Mouse (Mus musculus) embryonic stem cell, embryonic (primary cell): ENCODE results near the gene Furin.

Experiments
- CTCF ChIA-PET, 4 experiments: fragments of 300-600 bp in 2 of 4; fragments of 350-600 bp in 2 of 4; sonication (Branson Sonifier 250); formaldehyde crosslinking; loops; one replicate each; lab custom pipeline; 2022; ENCODE audit warnings: inconsistent platforms in 2 of 4; lab: Charles Lee
- POLR2A ChIA-PET, 4 experiments: fragments of 300-600 bp in 2 of 4; fragments of 350-600 bp in 2 of 4; sonication (Branson Sonifier 250); formaldehyde crosslinking; loops; one replicate each; lab custom pipeline; 2022; ENCODE audit warnings: antibody characterized with exemption in 4 of 4, inconsistent platforms in 1 of 4; lab: Charles Lee

The Furin gene

DNA sequence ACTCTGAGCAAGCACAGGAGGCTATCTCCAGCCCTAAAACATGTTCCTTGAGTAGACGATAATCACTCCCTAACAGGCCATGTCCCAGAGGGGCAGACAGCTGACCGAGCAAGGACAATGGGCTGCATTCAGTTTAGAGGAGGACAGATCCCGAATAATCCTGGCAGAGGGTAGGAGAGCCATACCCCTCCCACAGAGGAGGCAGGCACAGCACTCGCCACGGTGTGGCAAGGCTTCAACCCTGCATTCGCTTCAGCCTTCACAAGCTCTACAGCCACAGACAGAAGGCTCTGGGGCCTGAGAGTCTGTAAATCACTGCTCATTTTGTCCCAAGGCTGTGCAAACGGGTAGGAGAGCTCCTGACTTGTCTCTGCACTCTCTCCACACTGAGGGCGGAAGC lies 48.1 kb downstream of the Furin start:
- CTCF ChIA-PET: interaction anchor here in 3 of 4 experiments (0.6 to 2.1 kb wide), 6 partner anchors 14 to 565 kb away, joined by 3 to 9 read pairs (median 3); partner anchors contain the start of gene Hddc3 (in 2 of the 3)
- POLR2A ChIA-PET: interaction anchor here in 3 of 4 experiments (0.5 to 2.3 kb wide), 9 partner anchors 10 to 204 kb away, joined by 3 to 9 read pairs (median 4); partner anchors contain the start of gene Hddc3 (in 1 of the 3)

- ChIA-PET POLR2A (interaction anchor here (0.5 to 2.3 kb wide), 20 partner anchors 8 to 246 kb away, joined by 3 to 9 read pairs (median 4); partner anchors contain the start of genes Hddc3 (in 3 of the 4), Rccd1 (in 1 of the 4) and Unc45a (in 1 of the 4)), CTCF (interaction anchor here in 3 of 4 experiments (0.6 to 2.1 kb wide), 7 partner anchors 14 to 141 kb away, joined by 3 to 9 read pairs (median 5); partner anchors contain the start of gene Hddc3 (in 1 of the 3))
Observed at GRCm38 (mm10) chr7:80356351-80356750, 48.9 kb downstream of the Furin start.

GRCm38 (mm10) chr7:80352920-80353319 lies 52.3 kb downstream of the Furin start:
- ChIA-PET CTCF (interaction anchor here in 2 of 4 experiments (0.7 to 2.4 kb wide), 4 partner anchors 10 to 213 kb away, joined by 3 to 17 read pairs (median 3); partner anchors contain the start of genes Man2a2 (in 2 of the 2) and Hddc3 (in 1 of the 2)), POLR2A (interaction anchor here (0.6 to 2.7 kb wide), 13 partner anchors 10 to 201 kb away, joined by 3 to 11 read pairs (median 4); partner anchors contain the start of genes Rccd1 (in 3 of the 4) and Hddc3 (in 2 of the 4))

GRCm38 (mm10) chr7:80350808-80351207 lies 54.4 kb downstream of the Furin start:
- POLR2A ChIA-PET: interaction anchor here in 2 of 4 experiments (0.5 to 1.4 kb wide), 6 partner anchors 9 to 89 kb away, joined by 3 to 4 read pairs (median 4); partner anchors contain the start of gene Rccd1 (in 1 of the 2)
- CTCF ChIA-PET: interaction anchor here in 2 of 4 experiments (1.2 to 1.5 kb wide), 2 partner anchors 27 to 210 kb away, joined by 4 read pairs; no protein-coding TSS in a partner anchor

- ChIA-PET POLR2A (interaction anchor here in 3 of 4 experiments (1.0 to 1.2 kb wide), 4 partner anchors 8 to 23 kb away, joined by 3 read pairs; partner anchors contain the start of gene Man2a2 (in 1 of the 3)), CTCF (interaction anchor here in 3 of 4 experiments (0.6 to 1.4 kb wide), 8 partner anchors 22 to 999 kb away, joined by 3 to 5 read pairs (median 4); no protein-coding TSS in a partner anchor)
Observed at GRCm38 (mm10) chr7:80347670-80348586, 57.3 kb downstream of the Furin start.

DNA sequence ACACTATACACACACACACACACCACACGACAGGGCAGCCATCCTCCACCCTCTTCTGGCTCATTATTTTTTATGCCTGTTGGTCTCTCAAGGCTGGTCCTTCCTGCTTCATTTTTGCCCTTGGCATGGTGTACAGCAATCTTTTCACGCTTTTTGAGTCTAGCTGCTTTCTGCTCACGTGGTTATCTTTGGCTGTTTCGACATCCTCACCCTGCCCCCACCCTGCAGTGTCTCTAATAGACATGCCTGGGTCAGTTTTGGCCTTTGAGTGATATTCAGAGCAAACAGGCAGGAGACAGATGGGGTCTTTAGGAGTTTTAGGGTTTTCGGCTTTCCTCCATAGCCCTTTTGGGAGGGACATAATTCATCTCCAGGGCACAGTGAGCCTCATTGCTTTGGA lies 58.4 kb downstream of the Furin start:
- POLR2A ChIA-PET: interaction anchor here in 1 of 4 experiments (0.5 to 1.0 kb wide), 2 partner anchors 22 to 336 kb away, joined by 3 to 4 read pairs; partner anchors contain the start of gene Rccd1

DNA sequence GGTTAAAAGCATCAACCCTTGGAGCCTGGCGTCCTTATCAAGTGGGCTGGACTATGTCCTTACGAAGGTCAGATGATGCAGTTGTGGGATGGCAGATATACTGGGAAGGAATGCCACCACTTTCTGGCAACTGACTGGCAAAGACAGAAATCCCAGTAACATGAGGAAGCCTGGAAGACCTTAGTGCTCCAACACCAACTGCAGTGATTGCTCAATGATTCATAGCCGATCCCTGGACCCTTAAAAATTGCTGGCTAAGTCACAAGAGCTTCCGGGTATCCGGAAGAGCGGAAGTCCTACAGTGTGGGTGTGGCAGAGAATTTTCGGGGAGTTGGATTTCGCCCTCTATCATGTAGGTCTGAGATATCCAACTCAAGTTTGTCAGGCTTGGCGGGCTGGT lies 59.1 kb downstream of the Furin start:
- ChIA-PET POLR2A (interaction anchor here in 2 of 4 experiments (1.0 to 1.5 kb wide), 3 partner anchors 21 to 24 kb away, joined by 3 to 7 read pairs (median 4); partner anchors contain the start of gene Rccd1 (in 2 of the 2)), CTCF (no interaction called here)

More for the DNA sequence above, 58.4 kb downstream of the Furin start:
- CTCF ChIA-PET: no interaction called here

DNA sequence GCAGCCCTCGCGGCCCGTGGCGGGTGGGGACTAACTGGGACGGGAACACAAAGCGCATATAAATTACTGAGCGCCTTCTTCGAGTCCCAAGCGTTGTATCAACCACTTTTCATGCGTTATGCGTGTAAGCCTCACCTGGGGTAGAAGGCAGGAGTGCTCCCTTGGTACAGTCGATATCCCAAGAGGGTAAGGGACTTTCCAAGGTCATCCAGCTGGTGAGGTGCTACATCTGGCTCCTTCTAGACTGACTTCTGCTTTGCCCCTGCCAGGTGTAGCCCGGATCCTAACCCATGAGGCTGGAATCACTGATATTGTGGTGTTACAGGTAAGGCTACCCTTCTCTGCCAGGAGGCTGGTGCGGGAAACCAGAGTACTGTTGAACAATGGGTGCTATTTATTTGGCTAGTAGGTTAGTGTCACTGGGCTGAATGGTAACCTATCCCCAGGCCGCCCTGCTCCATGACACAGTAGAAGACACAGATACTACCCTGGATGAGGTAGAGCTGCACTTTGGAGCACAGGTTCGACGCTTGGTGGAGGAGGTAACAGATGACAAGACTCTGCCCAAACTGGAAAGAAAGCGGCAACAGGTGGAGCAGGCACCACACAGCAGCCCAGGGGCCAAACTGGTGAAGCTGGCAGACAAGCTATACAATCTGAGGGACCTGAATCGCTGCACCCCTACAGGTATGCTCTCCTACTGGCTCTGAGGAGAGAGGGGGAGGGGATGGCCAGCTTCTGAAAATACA lies 61.8 kb downstream of the Furin start:
- POLR2A ChIA-PET: interaction anchor here in 3 of 4 experiments (0.6 to 3.8 kb wide), 60 partner anchors 9 to 1585 kb away, joined by 3 to 40 read pairs (median 4); partner anchors contain the start of genes Man2a2 (in 3 of the 3), Idh2 (in 2 of the 3), Ngrn (in 2 of the 3) and Rccd1 (in 2 of the 3)
- CTCF ChIA-PET: interaction anchor here (0.5 to 5.4 kb wide), 62 partner anchors 9 to 460 kb away, joined by 3 to 47 read pairs (median 4); partner anchors contain the start of genes Man2a2 (in 3 of the 4), Rccd1 (in 3 of the 4), Cib1 (in 1 of the 4) and Crtc3 (in 1 of the 4)

- ChIA-PET CTCF (interaction anchor here (0.6 to 5.4 kb wide), 62 partner anchors 8 to 461 kb away, joined by 3 to 47 read pairs (median 4); partner anchors contain the start of genes Man2a2 (in 3 of the 4), Rccd1 (in 3 of the 4), Cib1 (in 1 of the 4) and Crtc3 (in 1 of the 4)), POLR2A (interaction anchor here in 3 of 4 experiments (0.6 to 3.8 kb wide), 62 partner anchors 9 to 456 kb away, joined by 3 to 40 read pairs (median 4); partner anchors contain the start of genes Man2a2 (in 3 of the 3), Idh2 (in 2 of the 3), Ngrn (in 2 of the 3) and Rccd1 (in 2 of the 3))
Observed at GRCm38 (mm10) chr7:80342858-80343257, 62.4 kb downstream of the Furin start, which contains the start of gene Hddc3. Gene Hddc3, plus strand, starts transcription at chr7:80343104.

- POLR2A ChIA-PET: interaction anchor here in 3 of 4 experiments (0.8 to 3.8 kb wide), 14 partner anchors 9 to 226 kb away, joined by 3 to 40 read pairs (median 5); partner anchors contain the start of genes Blm (in 1 of the 3), Idh2 (in 1 of the 3), Man2a2 (in 1 of the 3) and Rccd1 (in 1 of the 3)
- CTCF ChIA-PET: interaction anchor here in 3 of 4 experiments (0.6 to 5.4 kb wide), 14 partner anchors 11 to 230 kb away, joined by 3 to 47 read pairs (median 7); partner anchors contain the start of genes Rccd1 (in 1 of the 3) and Ttll13 (in 1 of the 3)
Observed at GRCm38 (mm10) chr7:80341793-80342192, 63.4 kb downstream of the Furin start.

DNA sequence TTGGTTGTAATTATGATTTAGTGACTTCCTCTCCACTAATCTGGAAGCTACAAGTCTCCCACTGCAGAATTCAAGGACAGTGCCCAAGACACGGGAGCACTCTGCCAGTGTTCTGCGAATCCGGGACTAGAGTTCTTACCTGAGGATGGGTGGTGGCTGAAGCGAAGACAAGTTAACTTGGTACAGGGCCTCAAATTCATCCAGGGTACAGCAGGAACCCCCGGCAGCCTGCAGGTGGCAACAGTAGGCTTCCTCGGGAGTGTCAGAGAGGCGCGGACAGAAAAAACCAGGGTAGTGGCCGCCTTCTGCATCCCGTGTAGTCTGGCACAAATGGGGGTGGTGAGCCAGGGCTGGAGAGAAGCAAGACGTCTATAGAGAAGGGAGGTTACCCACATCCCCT lies 64.4 kb downstream of the Furin start, which contains the start of gene Unc45a:
Gene Unc45a (minus strand): TSS at position 213 of the 400 bp plus-strand sequence.
- CTCF ChIA-PET: interaction anchor here (0.8 to 5.4 kb wide), 14 partner anchors 9 to 200 kb away, joined by 3 to 47 read pairs (median 4); partner anchors contain the start of gene Ttll13 (in 1 of the 4)
- POLR2A ChIA-PET: interaction anchor here in 3 of 4 experiments (0.6 to 9.4 kb wide), 17 partner anchors 15 to 549 kb away, joined by 3 to 86 read pairs (median 5); partner anchors contain the start of genes Rccd1 (in 3 of the 3), Blm (in 1 of the 3), Cib1 (in 1 of the 3) and Gdpgp1 (in 1 of the 3)

GRCm38 (mm10) chr7:80339793-80340628 lies 65.2 kb downstream of the Furin start:
- ChIA-PET CTCF (interaction anchor here (0.6 to 5.4 kb wide), 26 partner anchors 8 to 243 kb away, joined by 3 to 47 read pairs (median 3); partner anchors contain the start of gene Rccd1 (in 1 of the 4)), POLR2A (interaction anchor here in 3 of 4 experiments (0.6 to 9.4 kb wide), 29 partner anchors 8 to 550 kb away, joined by 3 to 86 read pairs (median 4); partner anchors contain the start of genes Rccd1 (in 3 of the 3), Blm (in 1 of the 3), Cib1 (in 1 of the 3) and Gdpgp1 (in 1 of the 3))

- ChIA-PET POLR2A (interaction anchor here in 3 of 4 experiments (0.6 to 9.4 kb wide), 30 partner anchors 9 to 225 kb away, joined by 3 to 86 read pairs (median 4); partner anchors contain the start of genes Rccd1 (in 3 of the 3), Blm (in 1 of the 3), Cib1 (in 1 of the 3) and Gdpgp1 (in 1 of the 3)), CTCF (interaction anchor here (0.6 to 5.4 kb wide), 19 partner anchors 8 to 244 kb away, joined by 3 to 47 read pairs (median 3); partner anchors contain the start of gene Rccd1 (in 1 of the 4))
Observed at GRCm38 (mm10) chr7:80339371-80339770, 65.9 kb downstream of the Furin start.
